Mouse (Mus musculus) erythroblast, embryonic 14.5 days (primary cell): ENCODE results near the gene Aco2.

ENCODE experiments used
- GATA1 ChIP-seq: IDR thresholded peaks from 2 replicates; pipeline ENCODE4 v1.6.1; 2012; ENCODE audit warnings: low read length, inconsistent platforms, mixed read lengths
- TAL1 ChIP-seq: IDR thresholded peaks from 3 replicates; pipeline ENCODE4 v1.6.1; 2012; ENCODE audit warnings: low read length, inconsistent platforms, mixed read lengths

- TF ChIP-seq GATA1 = no peak
- TF ChIP-seq TAL1 = no peak
These were observed 49.5 kb upstream of the Aco2 start for GRCm38 (mm10) chr15:81822631-81823030.
